Mouse (Mus musculus) forebrain, embryonic 11.5 days (tissue): ENCODE results near the gene Nr4a3. TPM values are rescaled to one million over a fixed set of nuclear protein-coding genes. Genes with fewer than 3 reads are reported as not detected.

Source experiments
- polyA plus RNA-seq: library from polyadenylated mRNA; unstranded; fragments of >200 nt; fragmentation: Nextera tagmentation; extraction: Ambion mirVana; gene quantifications from 2 replicates; pipeline ENCODE4 v1.2.1, GENCODE M21; 2014

The Nr4a3 gene
- polyA plus RNA-seq, 1 experiment from 2014 or later, result 0.71 TPM

Other genes starting within 250 kb of the Nr4a3 start
- 24.9 and 29.9 TPM in 2 replicates for gene Stx17, start 79.8 kb downstream of the Nr4a3 start, polyA plus RNA-seq
- 60.5 and 63.3 TPM in 2 replicates for gene Erp44, start 234.4 kb downstream of the Nr4a3 start, polyA plus RNA-seq
- gene Invs, start 234.6 kb downstream of the Nr4a3 start, polyA plus RNA-seq, result 7.5 and 9.8 TPM in 2 replicates